Mouse (Mus musculus) ES-E14 (cell line): ENCODE results near the gene Trpm7.

Experiments
- MAFK ChIP-seq: IDR thresholded peaks from 2 replicates; pipeline ENCODE4 v1.6.1; 2014; ENCODE audit warnings: mild to moderate bottlenecking, low read depth, low read length, inconsistent platforms; ENCODE audit not compliant: insufficient read depth
- ZNF384 ChIP-seq: IDR thresholded peaks from 2 replicates; pipeline ENCODE4 v1.6.1; 2012; ENCODE audit warnings: low read depth, low read length, inconsistent platforms

DNA sequence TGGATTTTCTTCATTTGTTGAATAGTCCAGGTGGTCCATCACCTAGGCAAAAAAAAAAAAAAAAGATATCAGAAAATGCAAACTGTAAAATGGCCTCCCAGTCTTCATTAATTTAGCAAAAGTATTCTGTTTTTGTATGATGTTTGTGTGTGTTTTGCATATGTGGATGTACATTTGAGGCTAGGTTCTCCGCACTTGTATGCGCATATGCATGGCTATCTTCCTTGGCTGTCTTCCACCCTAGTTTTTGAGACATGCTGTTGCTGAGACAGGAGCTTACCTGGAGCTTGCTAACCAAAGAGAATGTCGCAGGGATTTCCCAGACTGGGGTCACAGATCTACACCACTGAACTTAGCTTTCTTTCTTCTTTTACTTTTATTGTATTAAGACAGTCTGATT is 18.2 kb upstream of the Trpm7 start:
- TF ChIP-seq ZNF384, result no peak
- no peak for TF ChIP-seq MAFK
